Mouse (Mus musculus) fat pad, adult 2 months (tissue): ENCODE results near the gene Slf2.

Experiments used
- DNase-seq: peaks from one replicate; pipeline ENCODE4 v3.0.0-alpha.2; 2011; ENCODE audit warnings: low read depth, low spot score; ENCODE audit errors: extremely low read depth

Gene Slf2

GRCm38 (mm10) chr19:44982477-44983115 is 51.6 kb downstream of the Slf2 start:
- DNase-seq, result no peak

GRCm38 (mm10) chr19:44983366-44983765 is 52.4 kb downstream of the Slf2 start:
- DNase-seq, result no peak

- no peak for DNase-seq
Measured at GRCm38 (mm10) chr19:44984420-44984819, 53.5 kb downstream of the Slf2 start.

- DNase-seq, result peak; percentile 64
Measured at GRCm38 (mm10) chr19:44985159-44985988, 54.4 kb downstream of the Slf2 start.

- DNase-seq, result no peak
Measured at GRCm38 (mm10) chr19:44987004-44987403, 56.1 kb downstream of the Slf2 start.

GRCm38 (mm10) chr19:44987851-44988250 is 56.9 kb downstream of the Slf2 start:
- DNase-seq, result no peak

- DNase-seq, result no peak
Measured at GRCm38 (mm10) chr19:44988321-44988720, 57.4 kb downstream of the Slf2 start.

- no peak for DNase-seq
Measured at GRCm38 (mm10) chr19:44988831-44989566, 58.0 kb downstream of the Slf2 start, which contains the start of gene Sema4g. Gene Sema4g (plus strand): TSS chr19:44989101.

- no peak for DNase-seq
Measured at GRCm38 (mm10) chr19:44989567-44990495, 58.9 kb downstream of the Slf2 start.

GRCm38 (mm10) chr19:44991031-44991430 is 60.1 kb downstream of the Slf2 start:
- no peak for DNase-seq

- DNase-seq, result no peak
Measured at GRCm38 (mm10) chr19:44992246-44992645, 61.3 kb downstream of the Slf2 start.

GRCm38 (mm10) chr19:44992712-44993111 is 61.8 kb downstream of the Slf2 start:
- no peak for DNase-seq

- DNase-seq, result no peak
Measured at GRCm38 (mm10) chr19:44997786-44998185, 66.8 kb downstream of the Slf2 start.

GRCm38 (mm10) chr19:44999647-45000046 is 68.7 kb downstream of the Slf2 start:
- no peak for DNase-seq

- no peak for DNase-seq
Measured at GRCm38 (mm10) chr19:45002301-45002700, 71.3 kb downstream of the Slf2 start.

- no peak for DNase-seq
Measured at GRCm38 (mm10) chr19:45003740-45004516, 73.0 kb downstream of the Slf2 start.

- DNase-seq, result no peak
Measured at GRCm38 (mm10) chr19:45005444-45005843, 74.5 kb downstream of the Slf2 start, which contains the start of gene Twnk. Gene Twnk (plus strand): TSS chr19:45005663.

- DNase-seq, result no peak
Measured at GRCm38 (mm10) chr19:45005957-45006712, 75.2 kb downstream of the Slf2 start, which contains the start of gene Mrpl43. Gene Mrpl43 (minus strand): TSS chr19:45006442.

GRCm38 (mm10) chr19:45007021-45007420 is 76.1 kb downstream of the Slf2 start:
- no peak for DNase-seq
